Mouse (Mus musculus): ENCODE data around the gene Mrpl44. TPM values are rescaled to one million over a fixed set of nuclear protein-coding genes. Genes with fewer than 3 reads are reported as not detected.

The Mrpl44 gene
- polyA plus RNA-seq, 1 experiment from 2014 or later = 22.2 TPM

GRCm38 (mm10) chr1:79743385-79743784, 32.4 kb upstream of the Mrpl44 start:
- TF ChIP-seq EP300 (IDR thresholded peaks at IDR 0.05; ENCODE audit: low read depth) = no peak
- TF ChIP-seq CTCF (IDR thresholded peaks at IDR 0.05; ENCODE audit: low read depth) = no peak
- Histone ChIP-seq H3K36me3 (replicated peaks; ENCODE audit: insufficient read depth, low read length) (no peaks in the 10 kb centered on the region), H3K4me1 (ENCODE audit: insufficient read depth) (peaks cover 2% of the 10 kb centered on the region; the same call in 1 of the 2 replicates), H3K9ac (replicated peaks) (no peak overlapping the region), H3K27ac (ENCODE audit: low read depth) (no peak overlapping the region), H3K27me3 (ENCODE audit: insufficient read depth, low read length) (no peaks in the 10 kb centered on the region), H3K4me2 (ENCODE audit: low read depth, low read length) (no peak overlapping the region), H3K4me3 (ENCODE audit: low read depth, low read length) (no peak overlapping the region), H3K9me3 (ENCODE audit: low read length) (no peaks in the 10 kb centered on the region)
- WGBS (ENCODE audit: insufficient replicate concordance) = 87% methylated on average over 1 of the region's 1 CpGs
- no peak for DNase-seq
- no peak for ATAC-seq

GRCm38 (mm10) chr1:79746056-79746455, 29.8 kb upstream of the Mrpl44 start:
- ATAC-seq = no peak
- Histone ChIP-seq H3K4me1 (ENCODE audit: insufficient read depth) (peaks cover 4% of the 10 kb centered on the region), H3K4me2 (ENCODE audit: low read depth, low read length) (no peak overlapping the region), H3K36me3 (replicated peaks; ENCODE audit: insufficient read depth, low read length) (no peaks in the 10 kb centered on the region), H3K9ac (replicated peaks) (no peak overlapping the region), H3K9me3 (ENCODE audit: low read length) (no peaks in the 10 kb centered on the region), H3K27ac (ENCODE audit: low read depth) (no peak overlapping the region), H3K4me3 (ENCODE audit: low read depth, low read length) (no peak overlapping the region), H3K27me3 (ENCODE audit: insufficient read depth, low read length) (no peaks in the 10 kb centered on the region)
- TF ChIP-seq EP300 (IDR thresholded peaks at IDR 0.05; ENCODE audit: low read depth) (no peak), CTCF (IDR thresholded peaks at IDR 0.05; ENCODE audit: low read depth) (no peak)
- DNase-seq = no peak
- WGBS (ENCODE audit: insufficient replicate concordance) = 72% methylated on average over 4 of the region's 4 CpGs

- Histone ChIP-seq H3K4me3 (ENCODE audit: low read depth, low read length) (no peak overlapping the region), H3K27ac (ENCODE audit: low read depth) (peak overlapping the region; percentile 70), H3K36me3 (replicated peaks; ENCODE audit: insufficient read depth, low read length) (no peaks in the 10 kb centered on the region), H3K27me3 (ENCODE audit: insufficient read depth, low read length) (no peaks in the 10 kb centered on the region), H3K4me1 (ENCODE audit: insufficient read depth) (peaks cover 24% of the 10 kb centered on the region), H3K4me2 (ENCODE audit: low read depth, low read length) (peak overlapping the region; percentile 32; the same call in 1 of the 2 replicates), H3K9ac (replicated peaks) (no peak overlapping the region), H3K9me3 (ENCODE audit: low read length) (no peaks in the 10 kb centered on the region)
- WGBS (ENCODE audit: insufficient replicate concordance) = 37% methylated on average over 5 of the region's 5 CpGs
- TF ChIP-seq CTCF (IDR thresholded peaks at IDR 0.05; ENCODE audit: low read depth) = no peak
- no peak; the same call in 1 of the 2 replicates for TF ChIP-seq EP300 (IDR thresholded peaks at IDR 0.05; ENCODE audit: low read depth)
- ATAC-seq = 0 out of 2 replicates have a peak, but pooled peaks have one; percentile 27
- no peak for DNase-seq
Measured at GRCm38 (mm10) chr1:79751186-79751585, 24.6 kb upstream of the Mrpl44 start.

- peak overlapping the region; percentile 32; the same call in 1 of the 2 replicates for H3K4me2 ChIP-seq (ENCODE audit: low read depth, low read length)
- WGBS (ENCODE audit: insufficient replicate concordance) = 32% methylated on average over 7 of the region's 7 CpGs
- no peak overlapping the region for H3K9ac ChIP-seq (replicated peaks)
- peak overlapping the region; percentile 70 for H3K27ac ChIP-seq (ENCODE audit: low read depth)
- peak; percentile 36 for ATAC-seq
- no peaks in the 10 kb centered on the region for H3K27me3 ChIP-seq (ENCODE audit: insufficient read depth, low read length)
- H3K9me3 ChIP-seq (ENCODE audit: low read length) = no peaks in the 10 kb centered on the region
- H3K4me1 ChIP-seq (ENCODE audit: insufficient read depth) = peaks cover 24% of the 10 kb centered on the region
- DNase-seq = no peak
- TF ChIP-seq CTCF (IDR thresholded peaks at IDR 0.05; ENCODE audit: low read depth) = no peak
- TF ChIP-seq EP300 (IDR thresholded peaks at IDR 0.05; ENCODE audit: low read depth) = no peak
- no peak overlapping the region for H3K4me3 ChIP-seq (ENCODE audit: low read depth, low read length)
- no peaks in the 10 kb centered on the region for H3K36me3 ChIP-seq (replicated peaks; ENCODE audit: insufficient read depth, low read length)
Measured at GRCm38 (mm10) chr1:79752015-79752695, 23.7 kb upstream of the Mrpl44 start.

- Histone ChIP-seq H3K36me3 (replicated peaks; ENCODE audit: insufficient read depth, low read length) (no peaks in the 10 kb centered on the region), H3K9ac (replicated peaks) (no peak overlapping the region), H3K27me3 (ENCODE audit: insufficient read depth, low read length) (no peaks in the 10 kb centered on the region), H3K9me3 (ENCODE audit: low read length) (no peaks in the 10 kb centered on the region), H3K27ac (ENCODE audit: low read depth) (peak overlapping the region; percentile 70), H3K4me1 (ENCODE audit: insufficient read depth) (peaks cover 24% of the 10 kb centered on the region), H3K4me2 (ENCODE audit: low read depth, low read length) (no peak overlapping the region), H3K4me3 (ENCODE audit: low read depth, low read length) (no peak overlapping the region)
- DNase-seq (no peak), ATAC-seq (no peak)
- TF ChIP-seq EP300 (IDR thresholded peaks at IDR 0.05; ENCODE audit: low read depth) = no peak
- no peak for TF ChIP-seq CTCF (IDR thresholded peaks at IDR 0.05; ENCODE audit: low read depth)
- 53% methylated on average over 4 of the region's 4 CpGs for WGBS (ENCODE audit: insufficient replicate concordance)
Measured at GRCm38 (mm10) chr1:79752714-79753340, 23.0 kb upstream of the Mrpl44 start.

GRCm38 (mm10) chr1:79753456-79753855, 22.4 kb upstream of the Mrpl44 start:
- Histone ChIP-seq H3K4me1 (ENCODE audit: insufficient read depth) (peaks cover 24% of the 10 kb centered on the region), H3K9ac (replicated peaks) (no peak overlapping the region), H3K9me3 (ENCODE audit: low read length) (no peaks in the 10 kb centered on the region), H3K4me2 (ENCODE audit: low read depth, low read length) (no peak overlapping the region), H3K27me3 (ENCODE audit: insufficient read depth, low read length) (no peaks in the 10 kb centered on the region), H3K4me3 (ENCODE audit: low read depth, low read length) (no peak overlapping the region), H3K27ac (ENCODE audit: low read depth) (no peak overlapping the region), H3K36me3 (replicated peaks; ENCODE audit: insufficient read depth, low read length) (no peaks in the 10 kb centered on the region)
- WGBS (ENCODE audit: insufficient replicate concordance) = 75% methylated on average over 3 of the region's 3 CpGs
- TF ChIP-seq CTCF (IDR thresholded peaks at IDR 0.05; ENCODE audit: low read depth) (no peak), EP300 (IDR thresholded peaks at IDR 0.05; ENCODE audit: low read depth) (no peak)
- ATAC-seq = no peak
- no peak for DNase-seq

Data from liver, postnatal 0 days (tissue).